Mouse (Mus musculus): ENCODE data around the gene Gm10354.
"Not testable (repeated sequence)": the region's sequence is repeated elsewhere in the genome, so short reads cannot be mapped to it uniquely, and the experiment has no call there.

Gm10354 gene

GRCm38 (mm10) chr5:14978835-14979234 is at the start of gene Gm10354:
TSS of gene Gm10354 (minus strand) at chr5:14978935.
- DNase-seq, result not testable (repeated sequence)

- DNase-seq, result peak; percentile 6
Measured at GRCm38 (mm10) chr5:15024316-15024715, 45.6 kb upstream of the Gm10354 start.

GRCm38 (mm10) chr5:15020067-15020466 is 41.3 kb upstream of the Gm10354 start:
- not testable (repeated sequence) for DNase-seq

GRCm38 (mm10) chr5:15010639-15011582 is 32.2 kb upstream of the Gm10354 start:
- not testable (repeated sequence) for DNase-seq

GRCm38 (mm10) chr5:15006907-15007306 is 28.2 kb upstream of the Gm10354 start:
- not testable (repeated sequence) for DNase-seq

- DNase-seq, result not testable (repeated sequence)
Measured at GRCm38 (mm10) chr5:15006288-15006687, 27.6 kb upstream of the Gm10354 start.

GRCm38 (mm10) chr5:15005584-15005983 is 26.8 kb upstream of the Gm10354 start:
- not testable (repeated sequence) for DNase-seq

GRCm38 (mm10) chr5:15004569-15005562 is 26.1 kb upstream of the Gm10354 start:
- DNase-seq, result not testable (repeated sequence)

GRCm38 (mm10) chr5:14998077-14998476 is 19.3 kb upstream of the Gm10354 start:
- not testable (repeated sequence) for DNase-seq

- DNase-seq, result peak; percentile 31
Measured at GRCm38 (mm10) chr5:14997556-14997955, 18.8 kb upstream of the Gm10354 start.

GRCm38 (mm10) chr5:14996670-14997249 is 18.0 kb upstream of the Gm10354 start:
- DNase-seq, result not testable (repeated sequence)

GRCm38 (mm10) chr5:14994124-14994523 is 15.4 kb upstream of the Gm10354 start:
- DNase-seq, result not testable (repeated sequence)

- not testable (repeated sequence) for DNase-seq
Measured at GRCm38 (mm10) chr5:14990375-14991158, 11.8 kb upstream of the Gm10354 start.

- DNase-seq, result not testable (repeated sequence)
Measured at GRCm38 (mm10) chr5:14986649-14987387, 8.1 kb upstream of the Gm10354 start.

GRCm38 (mm10) chr5:14977368-14977767 is 1.4 kb downstream of the Gm10354 start:
- not testable (repeated sequence) for DNase-seq

GRCm38 (mm10) chr5:14975294-14975693 is 3.4 kb downstream of the Gm10354 start:
- DNase-seq, result not testable (repeated sequence)

GRCm38 (mm10) chr5:14972841-14973240 is 5.9 kb downstream of the Gm10354 start:
- not testable (repeated sequence) for DNase-seq

- peak; percentile 6 for DNase-seq
Measured at GRCm38 (mm10) chr5:14963821-14964220, 14.9 kb downstream of the Gm10354 start.

GRCm38 (mm10) chr5:14961502-14961901 is 17.2 kb downstream of the Gm10354 start:
- not testable (repeated sequence) for DNase-seq

GRCm38 (mm10) chr5:14955928-14956706 is 22.6 kb downstream of the Gm10354 start:
- not testable (repeated sequence) for DNase-seq

All from kidney, postnatal 10 days (tissue).